In genomic region chr8:106802384-106803137, GRCm38 (mm10) we compare ENCODE assay signal across 8 mouse cellular contexts.
A peak's percentile ranks its signal among the peaks of the same experiment; 100 is the strongest.
DNase-seq lines count a peak whose midpoint lies in the region; ATAC-seq and TF ChIP-seq lines count a peak whose summit lies in the region.
"Not testable (repeated sequence)": the region's sequence is repeated elsewhere in the genome, so short reads cannot be mapped to it uniquely, and the experiment has no call there.

No protein-coding gene starts in this region.

- not testable (repeated sequence) for H3K27ac ChIP-seq in MEL (ENCODE audit: control insufficient read depth, low read depth, low read length); liver, embryonic 12.5 days
- peak overlapping the region; percentile 62 for H3K27ac ChIP-seq in brown adipose tissue, adult 24 weeks (replicated peaks; ENCODE audit: low read depth, low read length)
- H3K27ac ChIP-seq in gastrocnemius, adult 2 months = peak overlapping the region; percentile 75

- TF ChIP-seq POLR2A in MEL (IDR thresholded peaks at IDR 0.05; ENCODE audit: control insufficient read depth in 1 of 2, insufficient read depth in 1 of 2, low read depth in 1 of 2, low read length in 2 of 2, poor library complexity in 1 of 2) = not testable (repeated sequence)

- H3K4me2 ChIP-seq in liver, embryonic 12.5 days = not testable (repeated sequence)

- TF ChIP-seq RAD21 in MEL (IDR thresholded peaks at IDR 0.05; ENCODE audit: low read depth, low read length) = not testable (repeated sequence)

- H3K79me2 ChIP-seq in MEL (ENCODE audit: control insufficient read depth, insufficient read depth, low read length, poor library complexity) = not testable (repeated sequence)

- not testable (repeated sequence) for TF ChIP-seq EP300 in MEL (IDR thresholded peaks at IDR 0.05; ENCODE audit: low read depth in 1 of 2, low read length in 2 of 2)

- TF ChIP-seq CTCF in MEL (IDR thresholded peaks at IDR 0.05 in 2 of 3, conservative IDR thresholded peaks at IDR 0.05 in 1 of 3; ENCODE audit: control insufficient read depth in 1 of 3, insufficient read depth in 1 of 3, low read depth in 2 of 3, low read length in 3 of 3, poor library complexity in 1 of 3, severe bottlenecking in 1 of 3); gastrocnemius, adult 2 months (IDR thresholded peaks at IDR 0.05): not testable (repeated sequence)

- not testable (repeated sequence) for H3K4me1 ChIP-seq in MEL (ENCODE audit: control insufficient read depth in 1 of 2, insufficient read depth in 2 of 2, low read length in 2 of 2); liver, embryonic 12.5 days
- peaks cover 12% of the 10 kb centered on the region for H3K4me1 ChIP-seq in brown adipose tissue, adult 24 weeks (ENCODE audit: control insufficient read depth, insufficient read depth, insufficient read length, low read length)

- H3K4me3 ChIP-seq in MEL (ENCODE audit: control insufficient read depth in 1 of 2, insufficient read depth in 1 of 2, low read depth in 2 of 2, low read length in 2 of 2); brown adipose tissue, adult 24 weeks (ENCODE audit: insufficient read depth, low read depth, low read length); gastrocnemius, adult 2 months; liver, embryonic 12.5 days: not testable (repeated sequence)

- not testable (repeated sequence) for H3K9ac ChIP-seq in MEL (ENCODE audit: control insufficient read depth, low read depth, low read length, poor library complexity, severe bottlenecking); liver, embryonic 12.5 days

- ATAC-seq in liver, embryonic 12.5 days = 0 out of 2 replicates have a peak, but pooled peaks have one; percentile 46

- H3K27me3 ChIP-seq in MEL (ENCODE audit: control insufficient read depth in 1 of 2, insufficient read depth in 2 of 2, low read length in 2 of 2); liver, embryonic 12.5 days (replicated peaks): not testable (repeated sequence)

- H3K9me3 ChIP-seq in MEL (replicated peaks; ENCODE audit: insufficient read depth, low read length); liver, embryonic 12.5 days (replicated peaks): not testable (repeated sequence)

- not testable (repeated sequence) for H3K36me3 ChIP-seq in MEL (ENCODE audit: control insufficient read depth in 1 of 2, insufficient read depth in 2 of 2, low read length in 2 of 2)
- peaks cover 14% of the 10 kb centered on the region; the same call in 1 of the 2 replicates for H3K36me3 ChIP-seq in liver, embryonic 12.5 days

- 32% methylated on average over 12 of the region's 12 CpGs for WGBS in liver, embryonic 12.5 days (ENCODE audit: insufficient replicate concordance)

- peak; percentile 99 for DNase-seq in 416B (ENCODE audit: low read depth)
- DNase-seq in MEL (ENCODE audit: low read depth, low spot score) = peak; percentile 19
- peak; percentile 30 for DNase-seq in cerebellum, adult 9-11 months
- DNase-seq in gastrocnemius, adult 2 months = not testable (repeated sequence)
- DNase-seq in natural killer cell, adult 2 months (ENCODE audit: low spot score in 2 of 2) = peak; percentile 37 to 52
- DNase-seq in thymus, postnatal 36 days = peak; percentile 9 to 28

- intact Hi-C loops in gastrocnemius, adult 2 months (cut with DNase I) = not testable (repeated sequence)

TF ChIP-seq in MEL, 35 proteins besides CTCF, POLR2A, EP300 and RAD21:
- TF ChIP-seq ZNF384 (IDR thresholded peaks at IDR 0.05; ENCODE audit: low read depth, low read length) = peak; percentile 64
